Mouse (Mus musculus) liver, embryonic 16.5 days (tissue): Measurements from ENCODE around the gene Arl2. TPM values are rescaled to one million over a fixed set of nuclear protein-coding genes. Genes with fewer than 3 reads are reported as not detected.
A peak's percentile ranks its signal among the peaks of the same experiment; 100 is the strongest.

Source experiments
- ATAC-seq: fragments of 200-750 bp; cut with Nextera tagmentation; 2 replicates; pipeline ENCODE4 v1.8.0; 2017; ENCODE audit warnings: low read depth, mild to moderate bottlenecking, moderate number of reproducible peaks, moderate library complexity
- H3K27ac ChIP-seq: fragments of 300-500 bp; sonication (generic); 2 replicates; pipeline ENCODE4 v1.5.1; 2014; ENCODE audit warnings: mild to moderate bottlenecking, low read length
- H3K27me3 ChIP-seq: fragments of 300-500 bp; sonication (generic); 2 replicates; pipeline ENCODE4 v1.6.1; 2014; ENCODE audit warnings: low read depth, low read length, mixed read lengths; ENCODE audit not compliant: control insufficient read depth, insufficient read depth
- H3K36me3 ChIP-seq: fragments of 300-500 bp; sonication (generic); 2 replicates; pipeline ENCODE4 v1.6.1; 2014; ENCODE audit warnings: mild to moderate bottlenecking; ENCODE audit not compliant: control insufficient read depth, insufficient read depth
- H3K4me1 ChIP-seq: fragments of 300-500 bp; sonication (generic); 2 replicates; pipeline ENCODE4 v1.6.1; 2014; ENCODE audit warnings: low read depth, low read length, mixed read lengths; ENCODE audit not compliant: control insufficient read depth
- H3K4me2 ChIP-seq: fragments of 300-500 bp; sonication (generic); 2 replicates; pipeline ENCODE4 v1.6.1; 2014; ENCODE audit warnings: low read depth, low read length, mixed read lengths
- H3K4me3 ChIP-seq: fragments of 300-500 bp; sonication (generic); 2 replicates; pipeline ENCODE4 v1.5.1; 2014; ENCODE audit warnings: low read depth, mild to moderate bottlenecking, low read length
- H3K9ac ChIP-seq: fragments of 300-500 bp; sonication (generic); 2 replicates; pipeline ENCODE4 v1.6.1; 2014; ENCODE audit warnings: low read depth, low read length
- H3K9me3 ChIP-seq: fragments of 300-500 bp; sonication (generic); replicated peaks from 2 replicates; pipeline ENCODE4 v1.6.1; 2016; ENCODE audit warnings: low read length; ENCODE audit not compliant: control insufficient read depth
- WGBS: fragments of 180-500 bp; shearing (Covaris S2); extraction: QIAGEN DNeasy Blood & Tissue Kit; methylation state at CpG from one replicate; pipeline ENCODE4 v1.1.7; 2014; ENCODE audit not compliant: insufficient replicate concordance; 5-methylcytosine and 5-hydroxymethylcytosine counted together
- polyA plus RNA-seq: library from polyadenylated mRNA; unstranded; fragments of >200 nt; fragmentation: Nextera tagmentation; extraction: Ambion mirVana; gene quantifications from 2 replicates; pipeline ENCODE4 v1.2.1, GENCODE M21; 2015

The Arl2 gene
- polyA plus RNA-seq, 1 experiment from 2014 or later: 25.1 TPM

DNA sequence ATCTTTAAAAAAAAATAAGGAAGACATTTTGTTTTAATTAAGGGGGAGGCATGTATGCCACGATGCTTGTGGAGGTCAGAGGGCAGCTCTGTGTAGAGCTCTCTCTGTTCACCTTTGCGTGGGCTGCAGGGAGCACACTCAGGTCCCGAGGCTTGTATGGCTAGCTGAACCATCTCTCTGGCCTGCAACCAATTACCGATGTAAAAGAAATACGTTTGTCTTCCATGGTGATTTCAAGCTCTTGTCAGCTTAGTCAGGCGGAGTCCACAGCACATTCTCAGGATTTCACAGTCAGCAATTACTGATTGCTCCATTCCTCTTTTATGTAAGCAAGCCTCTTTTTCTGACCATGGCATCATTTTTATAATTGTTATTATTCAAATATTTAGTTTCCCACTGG lies 40.2 kb downstream of the Arl2 start:
- H3K27ac ChIP-seq: no peak overlapping the region

GRCm38 (mm10) chr19:6097847-6098246 lies 43.5 kb downstream of the Arl2 start:
- H3K4me3 ChIP-seq: no peak overlapping the region
- WGBS: 54% methylated on average over 3 of the region's 3 CpGs
- no peak overlapping the region for H3K9ac ChIP-seq
- no peak for ATAC-seq
- no peak overlapping the region for H3K27ac ChIP-seq
- H3K4me1 ChIP-seq: peaks cover 13% of the 10 kb centered on the region
- peaks cover 14% of the 10 kb centered on the region for H3K36me3 ChIP-seq
- H3K4me2 ChIP-seq: no peak overlapping the region
- H3K27me3 ChIP-seq: no peaks in the 10 kb centered on the region
- no peaks in the 10 kb centered on the region for H3K9me3 ChIP-seq

More for the DNA sequence above, 40.2 kb downstream of the Arl2 start:
- H3K4me1 ChIP-seq: peaks cover 33% of the 10 kb centered on the region
- no peaks in the 10 kb centered on the region; the same call in 1 of the 2 replicates for H3K36me3 ChIP-seq
- no peaks in the 10 kb centered on the region for H3K27me3 ChIP-seq
- H3K4me3 ChIP-seq: no peak overlapping the region
- 75% methylated on average over 6 of the region's 6 CpGs for WGBS
- H3K4me2 ChIP-seq: no peak overlapping the region
- H3K9ac ChIP-seq: no peak overlapping the region
- no peak for ATAC-seq
- H3K9me3 ChIP-seq: no peaks in the 10 kb centered on the region

- Histone ChIP-seq H3K27me3 (no peaks in the 10 kb centered on the region), H3K27ac (no peak within 1 kb of the TSS), H3K9me3 (no peaks in the 10 kb centered on the region), H3K36me3 (peaks cover 50% of the 10 kb centered on the region), H3K4me3 (no peak within 1 kb of the TSS), H3K4me2 (no peak within 1 kb of the TSS), H3K4me1 (no peaks in the 10 kb centered on the region), H3K9ac (no peak within 1 kb of the TSS)
- 80% methylated on average over 7 of the region's 7 CpGs for WGBS
- ATAC-seq: no peak
Observed at GRCm38 (mm10) chr19:6094119-6094518, 47.2 kb downstream of the Arl2 start, which contains the start of gene AC131692.1. Gene AC131692.1 (plus strand): TSS chr19:6094419.

GRCm38 (mm10) chr19:6088841-6089240 lies 52.5 kb downstream of the Arl2 start:
- H3K4me1 ChIP-seq: peaks cover 18% of the 10 kb centered on the region
- no peak for ATAC-seq
- H3K4me3 ChIP-seq: no peak overlapping the region
- H3K36me3 ChIP-seq: peaks cover 66% of the 10 kb centered on the region
- H3K9ac ChIP-seq: no peak overlapping the region
- H3K27ac ChIP-seq: no peak overlapping the region
- WGBS: 93% methylated on average over 13 of the region's 13 CpGs
- no peaks in the 10 kb centered on the region for H3K27me3 ChIP-seq
- no peak overlapping the region for H3K4me2 ChIP-seq
- no peaks in the 10 kb centered on the region for H3K9me3 ChIP-seq

GRCm38 (mm10) chr19:6085417-6085879 lies 55.9 kb downstream of the Arl2 start:
- peak overlapping the region; percentile 95 for H3K4me3 ChIP-seq
- ATAC-seq: peak; percentile 80
- under 1% methylated on average over 17 of the region's 17 CpGs for WGBS
- H3K27me3 ChIP-seq: no peaks in the 10 kb centered on the region
- H3K36me3 ChIP-seq: peaks cover 48% of the 10 kb centered on the region
- peaks cover 21% of the 10 kb centered on the region for H3K4me1 ChIP-seq
- peak overlapping the region; percentile 93 for H3K27ac ChIP-seq
- peak overlapping the region; percentile 88 for H3K4me2 ChIP-seq
- H3K9ac ChIP-seq: peak overlapping the region; percentile 88
- H3K9me3 ChIP-seq: no peaks in the 10 kb centered on the region

DNA sequence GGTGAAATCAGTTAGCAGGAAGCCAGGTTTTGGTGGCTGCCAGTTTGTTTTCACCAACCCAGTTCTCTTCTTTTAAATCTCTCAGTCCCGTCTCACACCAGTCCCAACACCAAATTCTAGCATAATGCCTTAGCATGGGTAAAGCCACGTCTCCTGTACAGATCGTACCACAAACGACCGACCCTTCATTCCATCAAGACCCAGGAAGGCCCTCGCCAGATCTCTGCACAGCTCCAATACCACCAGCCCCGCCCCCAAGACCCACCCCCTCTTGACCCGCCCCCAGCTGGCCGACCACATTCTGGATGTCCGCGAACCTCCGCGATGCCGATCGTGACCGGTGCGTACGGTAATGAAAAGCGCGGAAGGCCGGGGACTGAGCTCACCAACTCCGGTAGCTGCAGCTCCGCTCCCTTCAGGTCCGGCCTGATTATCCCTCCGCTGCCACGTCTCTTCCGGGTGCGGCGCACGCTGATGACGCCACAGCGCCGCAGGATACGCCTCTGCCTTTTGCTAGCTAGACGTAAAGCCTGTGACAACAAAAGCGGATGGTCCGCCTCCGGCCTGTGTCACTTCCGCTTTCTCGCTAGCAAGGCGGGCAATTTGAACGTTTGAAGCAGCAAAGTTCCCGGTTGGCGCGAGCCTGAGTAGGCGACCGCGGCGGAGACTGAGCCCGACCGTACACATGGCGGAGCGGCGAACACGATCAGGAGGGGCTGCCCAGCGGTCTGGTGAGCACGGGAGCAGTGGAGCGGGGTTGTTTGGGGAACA lies 56.7 kb downstream of the Arl2 start, which contains the start of the genes Zfpl1 and Cdca5:
Gene Zfpl1, minus strand, starts transcription at position 479 of the 771 bp plus-strand sequence.
Gene Cdca5, plus strand, starts transcription at position 506 of the 771 bp plus-strand sequence.
- Histone ChIP-seq H3K27ac (peak within 1 kb of the TSS; percentile 93), H3K4me3 (peak within 1 kb of the TSS; percentile 95), H3K4me1 (peaks cover 21% of the 10 kb centered on the region), H3K4me2 (peak within 1 kb of the TSS; percentile 88), H3K27me3 (no peaks in the 10 kb centered on the region), H3K9me3 (no peaks in the 10 kb centered on the region), H3K36me3 (peaks cover 41% of the 10 kb centered on the region), H3K9ac (peak within 1 kb of the TSS; percentile 88)
- WGBS: under 1% methylated on average over 58 of the region's 58 CpGs
- peak; percentile 90 for ATAC-seq

Other genes with a start within 250 kb of the Arl2 start
- 2.3 and 2.6 TPM in 2 replicates for gene Tigd3, start 247.4 kb downstream of the Arl2 start, polyA plus RNA-seq
- gene Dpf2, start 228.5 kb downstream of the Arl2 start, polyA plus RNA-seq: 48.4 and 52.8 TPM in 2 replicates
- 2.9 and 3.6 TPM in 2 replicates for gene Cdc42ep2, start 216.7 kb downstream of the Arl2 start, polyA plus RNA-seq
- 47.2 and 48.6 TPM in 2 replicates for gene Pola2, start 177.3 kb downstream of the Arl2 start, polyA plus RNA-seq
- gene Slc22a20, start 155.4 kb downstream of the Arl2 start, polyA plus RNA-seq: 0.06 TPM in 2 replicates
- 22.2 and 23.4 TPM in 2 replicates for gene Capn1, start 125.7 kb downstream of the Arl2 start, polyA plus RNA-seq
- gene Syvn1, start 95.0 kb downstream of the Arl2 start, polyA plus RNA-seq: 14.4 and 19.0 TPM in 2 replicates
- gene Mrpl49, start 83.8 kb downstream of the Arl2 start, polyA plus RNA-seq: 37.4 and 38.5 TPM in 2 replicates
- gene Fau, start 83.7 kb downstream of the Arl2 start, polyA plus RNA-seq: 440 and 454 TPM in 2 replicates
- gene Znhit2, start 80.4 kb downstream of the Arl2 start, polyA plus RNA-seq: 15.3 and 17.7 TPM in 2 replicates
- gene Tm7sf2, start 73.2 kb downstream of the Arl2 start, polyA plus RNA-seq: 48.0 and 53.7 TPM in 2 replicates
- 27.8 and 28.9 TPM in 2 replicates for gene Vps51, start 64.3 kb downstream of the Arl2 start, polyA plus RNA-seq
- gene Tmem262, start 61.5 kb downstream of the Arl2 start, polyA plus RNA-seq: not detected in 2 replicates
- gene Gm28374, start 59.3 kb downstream of the Arl2 start, polyA plus RNA-seq: 0.38 and 0.41 TPM in 2 replicates
- gene Zfpl1, start 56.6 kb downstream of the Arl2 start, polyA plus RNA-seq: 19.2 and 21.8 TPM in 2 replicates
- 28.9 and 32.5 TPM in 2 replicates for gene Cdca5, start 56.6 kb downstream of the Arl2 start, polyA plus RNA-seq
- 0.20 and 0.48 TPM in 2 replicates for gene AC131692.1, start 47.1 kb downstream of the Arl2 start, polyA plus RNA-seq
- gene Naaladl1, start 35.8 kb downstream of the Arl2 start, polyA plus RNA-seq: 2.5 TPM in 2 replicates
- gene Sac3d1, start 22.9 kb downstream of the Arl2 start, polyA plus RNA-seq: 16.5 and 16.8 TPM in 2 replicates
- 54.8 and 61.2 TPM in 2 replicates for gene Snx15, start 13.2 kb downstream of the Arl2 start, polyA plus RNA-seq
- 0.09 and 0.66 TPM in 2 replicates for gene Batf2, start 565 bp downstream of the Arl2 start, polyA plus RNA-seq
- gene Majin, start 42.8 kb upstream of the Arl2 start, polyA plus RNA-seq: not detected in 2 replicates
- gene Gpha2, start 84.8 kb upstream of the Arl2 start, polyA plus RNA-seq: not detected in 2 replicates
- 3.5 and 3.7 TPM in 2 replicates for gene Ppp2r5b, start 94.3 kb upstream of the Arl2 start, polyA plus RNA-seq
- 4.9 and 6.1 TPM in 2 replicates for gene Atg2a, start 100.1 kb upstream of the Arl2 start, polyA plus RNA-seq
- gene Ehd1, start 135.2 kb upstream of the Arl2 start, polyA plus RNA-seq: 62.1 and 68.6 TPM in 2 replicates
- gene Cdc42bpg, start 164.9 kb upstream of the Arl2 start, polyA plus RNA-seq: 0.34 and 0.40 TPM in 2 replicates
- gene Men1, start 193.4 kb upstream of the Arl2 start, polyA plus RNA-seq: 19.5 and 21.0 TPM in 2 replicates
- 8.2 and 8.6 TPM in 2 replicates for gene Map4k2, start 199.6 kb upstream of the Arl2 start, polyA plus RNA-seq
- 52.1 and 58.4 TPM in 2 replicates for gene Sf1, start 222.1 kb upstream of the Arl2 start, polyA plus RNA-seq
- gene Pygm, start 242.9 kb upstream of the Arl2 start, polyA plus RNA-seq: 5.8 and 11.2 TPM in 2 replicates